Mouse (Mus musculus) lung, embryonic 16.5 days (tissue): Measurements from ENCODE around the gene Abcg1. TPM values are rescaled to one million over a fixed set of nuclear protein-coding genes. Genes with fewer than 3 reads are reported as not detected.

ENCODE experiments used
- ATAC-seq: fragments of 200-750 bp; cut with Nextera tagmentation; 2 replicates; pipeline ENCODE4 v1.8.0; 2017; ENCODE audit warnings: low read depth, mild to moderate bottlenecking, moderate library complexity
- H3K27ac ChIP-seq: fragments of 300-500 bp; sonication (generic); 2 replicates; pipeline ENCODE4 v1.5.1; 2014; ENCODE audit warnings: mild to moderate bottlenecking, control low read depth, low read length
- H3K27me3 ChIP-seq: fragments of 300-500 bp; sonication (generic); 2 replicates; pipeline ENCODE4 v1.6.1; 2014; ENCODE audit warnings: low read depth, low read length, mixed read lengths; ENCODE audit not compliant: control insufficient read depth, insufficient read depth
- H3K36me3 ChIP-seq: fragments of 300-500 bp; sonication (generic); 2 replicates; pipeline ENCODE4 v1.6.1; 2014; ENCODE audit warnings: low read length; ENCODE audit not compliant: control insufficient read depth, insufficient read depth
- H3K4me1 ChIP-seq: fragments of 300-500 bp; sonication (generic); replicated peaks from 2 replicates; pipeline ENCODE4 v1.6.1; 2014; ENCODE audit warnings: low read length, mixed read lengths; ENCODE audit not compliant: control insufficient read depth, insufficient read depth
- H3K4me2 ChIP-seq: fragments of 300-500 bp; sonication (generic); 2 replicates; pipeline ENCODE4 v1.6.1; 2014; ENCODE audit warnings: low read depth, low read length, control low read depth
- H3K4me3 ChIP-seq: fragments of 300-500 bp; sonication (generic); 2 replicates; pipeline ENCODE4 v1.5.1; 2014; ENCODE audit warnings: mild to moderate bottlenecking, low read length, control low read depth
- H3K9ac ChIP-seq: fragments of 300-500 bp; sonication (generic); 2 replicates; pipeline ENCODE4 v1.6.1; 2014; ENCODE audit warnings: low read length, control low read depth
- H3K9me3 ChIP-seq: fragments of 300-500 bp; sonication (generic); 2 replicates; pipeline ENCODE4 v1.6.1; 2016; ENCODE audit warnings: low read length; ENCODE audit not compliant: control insufficient read depth
- WGBS: fragments of 180-500 bp; shearing (Covaris S2); extraction: QIAGEN DNeasy Blood & Tissue Kit; methylation state at CpG from one replicate; pipeline ENCODE4 v1.1.7; 2014; 5-methylcytosine and 5-hydroxymethylcytosine counted together
- polyA plus RNA-seq: library from polyadenylated mRNA; unstranded; fragments of >200 nt; fragmentation: Nextera tagmentation; extraction: Ambion mirVana; gene quantifications from 2 replicates; pipeline ENCODE4 v1.2.1, GENCODE M21; 2015

Abcg1 gene
- polyA plus RNA-seq, 1 experiment from 2014 or later = 12.9 TPM

DNA sequence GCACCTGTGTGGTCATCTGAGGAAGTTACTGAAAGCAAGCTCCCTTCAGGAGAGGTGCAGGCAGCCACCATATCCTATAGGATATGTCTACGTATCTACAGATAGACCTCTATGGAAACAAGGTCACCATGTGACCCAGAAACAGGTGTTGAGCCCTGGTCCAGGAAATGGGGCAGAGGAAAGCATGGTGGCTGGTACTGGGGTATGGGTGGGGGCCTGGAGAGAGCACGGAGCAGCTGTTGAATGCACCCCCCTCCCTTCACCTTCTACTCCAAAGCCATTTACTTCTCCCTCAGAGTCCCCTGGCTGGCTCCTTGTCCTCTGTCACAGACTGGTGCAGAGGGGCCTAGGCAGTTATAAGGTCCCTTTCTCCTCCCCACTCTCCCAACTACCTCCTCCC is 106.3 kb downstream of the Abcg1 start:
- Histone ChIP-seq H3K4me1 (no peaks in the 10 kb centered on the region; the same call in 1 of the 2 replicates), H3K4me2 (no peak overlapping the region), H3K36me3 (no peaks in the 10 kb centered on the region), H3K27me3 (no peaks in the 10 kb centered on the region), H3K27ac (no peak overlapping the region), H3K4me3 (no peak overlapping the region), H3K9me3 (no peaks in the 10 kb centered on the region), H3K9ac (no peak overlapping the region)
- 71% methylated on average over 2 of the region's 2 CpGs for WGBS
- ATAC-seq = no peak

DNA sequence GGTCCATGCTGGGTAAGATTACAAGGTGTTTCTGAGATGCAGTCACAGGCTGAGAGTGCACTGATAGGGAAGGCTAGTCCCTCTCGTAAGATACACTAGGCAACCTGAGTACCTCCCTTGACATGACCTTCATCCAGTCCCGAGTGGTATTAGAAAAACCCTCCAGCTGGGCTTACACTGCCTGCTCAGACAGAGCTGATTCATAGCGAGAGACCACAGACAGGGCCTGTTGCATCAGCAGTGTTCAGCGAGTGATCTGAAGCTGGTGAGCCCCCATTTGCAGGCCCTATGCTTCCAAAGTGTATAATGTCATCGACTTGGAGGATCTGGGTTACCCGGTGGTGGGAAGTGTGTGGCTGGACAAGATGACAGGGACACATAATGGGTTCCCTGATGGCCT is 107.7 kb downstream of the Abcg1 start, which contains the start of gene Tff1:
Gene Tff1 (minus strand): TSS at position 151 of the 400 bp plus-strand sequence.
- H3K36me3 ChIP-seq = no peaks in the 10 kb centered on the region
- H3K4me2 ChIP-seq = no peak within 1 kb of the TSS
- ATAC-seq = no peak
- H3K9me3 ChIP-seq = no peaks in the 10 kb centered on the region
- H3K9ac ChIP-seq = no peak within 1 kb of the TSS
- H3K4me1 ChIP-seq = no peaks in the 10 kb centered on the region; the same call in 1 of the 2 replicates
- H3K27me3 ChIP-seq = no peaks in the 10 kb centered on the region
- H3K4me3 ChIP-seq = no peak within 1 kb of the TSS
- WGBS = 68% methylated on average over 6 of the region's 6 CpGs
- no peak within 1 kb of the TSS for H3K27ac ChIP-seq

Other genes with a start within 250 kb of the Abcg1 start
- 12.7 and 12.9 TPM in 2 replicates for gene Glp1r, start 155.9 kb upstream of the Abcg1 start, polyA plus RNA-seq
- gene Umodl1, start 103.0 kb upstream of the Abcg1 start, polyA plus RNA-seq = 0.44 and 0.74 TPM in 2 replicates
- 0.58 and 1.6 TPM in 2 replicates for gene Tff3, start 72.0 kb downstream of the Abcg1 start, polyA plus RNA-seq
- gene Tff2, start 86.6 kb downstream of the Abcg1 start, polyA plus RNA-seq = 0.46 TPM in 1 of 2 replicates, not detected in the other
- gene Tff1, start 107.6 kb downstream of the Abcg1 start, polyA plus RNA-seq = not detected in 2 replicates
- not detected in 2 replicates for gene Tmprss3, start 141.3 kb downstream of the Abcg1 start, polyA plus RNA-seq
- gene Ubash3a, start 150.2 kb downstream of the Abcg1 start, polyA plus RNA-seq = 0.90 and 1.6 TPM in 2 replicates
- gene Rsph1, start 219.7 kb downstream of the Abcg1 start, polyA plus RNA-seq = 20.1 and 24.0 TPM in 2 replicates
- 13.4 and 13.5 TPM in 2 replicates for gene Slc37a1, start 229.1 kb downstream of the Abcg1 start, polyA plus RNA-seq